In the genomic region with DNA sequence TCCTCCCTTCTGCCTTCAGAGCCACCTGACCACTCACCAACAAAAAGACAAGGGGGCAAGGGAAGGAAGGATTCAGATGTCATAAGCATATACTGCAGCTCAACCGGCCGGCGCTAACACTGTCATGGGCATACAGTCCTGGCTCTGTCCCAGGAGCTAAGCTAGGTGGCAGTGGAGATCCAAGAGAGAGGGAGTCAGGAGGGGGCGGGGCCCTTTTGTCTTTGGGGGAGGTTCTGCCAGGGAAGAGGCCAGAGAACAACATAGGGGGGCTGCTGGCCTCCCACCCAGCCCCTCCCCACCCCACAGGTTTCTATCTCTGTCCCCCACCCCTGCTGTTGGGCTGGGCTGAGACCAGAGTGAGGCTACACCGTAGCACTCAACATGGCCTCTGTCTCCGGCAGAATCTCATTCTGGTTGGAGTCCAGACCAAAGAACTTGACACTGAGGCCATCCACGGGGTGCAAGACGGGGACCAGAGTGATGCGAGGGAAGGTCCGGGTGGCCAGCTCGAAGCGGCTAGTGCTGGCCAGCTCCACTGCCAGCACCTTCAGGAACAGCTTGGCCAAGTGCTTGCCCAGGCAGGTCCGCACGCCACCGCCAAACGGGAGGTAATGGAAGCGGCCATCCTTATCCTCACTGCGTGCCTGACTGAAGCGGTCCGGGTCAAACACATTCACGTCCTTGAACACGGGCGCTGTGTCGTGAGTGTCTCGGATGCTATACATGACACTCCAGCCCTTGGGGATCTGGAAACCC, we compare ENCODE assay signal across 8 mouse cellular contexts. TPM values are rescaled to one million over a fixed set of nuclear protein-coding genes. Genes with fewer than 3 reads are reported as not detected.
A peak's percentile ranks its signal among the peaks of the same experiment; 100 is the strongest.
DNase-seq lines count a peak whose midpoint lies in the region; ATAC-seq lines count a peak whose summit lies in the region.

No protein-coding gene starts in this region.

- no peak for DNase-seq in liver, embryonic 11.5 days (ENCODE audit: low spot score)
- DNase-seq in liver = no peak
- DNase-seq in embryo, embryonic 9.5 days (ENCODE audit: extremely low spot score) = peak; percentile 47
- DNase-seq in hindbrain, embryonic 14.5 days (ENCODE audit: low spot score) = peak; percentile 52
- DNase-seq in thymus, adult 18-20 months = no peak
- DNase-seq in spleen, postnatal 4 days (ENCODE audit: low spot score in 2 of 2) = no peak

- peaks cover 25% of the 10 kb centered on the region for H3K27me3 ChIP-seq in liver, embryonic 11.5 days (replicated peaks; ENCODE audit: control insufficient read depth, insufficient read depth, low read length)
- H3K27me3 ChIP-seq in hindbrain, embryonic 14.5 days (ENCODE audit: control insufficient read depth, insufficient read depth, low read length) = 0 out of 2 replicates have a peak, but pooled peaks cover 12% of the 10 kb centered on the region
- peaks cover 4% of the 10 kb centered on the region; the same call in 1 of the 2 replicates for H3K27me3 ChIP-seq in midbrain, embryonic 16.5 days (ENCODE audit: control insufficient read depth, insufficient read depth, low read depth, low read length)

- 0 out of 2 replicates have a peak, but pooled peaks have one; percentile 26 for ATAC-seq in liver, embryonic 11.5 days (replicated peaks; ENCODE audit: low FRiP score)
- peak; percentile 51; the same call in 1 of the 2 replicates for ATAC-seq in hindbrain, embryonic 14.5 days (ENCODE audit: low FRiP score)
- peak; percentile 55; the same call in 1 of the 2 replicates for ATAC-seq in midbrain, embryonic 16.5 days
- ATAC-seq in monocyte, adult 5-6 weeks (replicated peaks; ENCODE audit: insufficient number of reproducible peaks, low FRiP score, low TSS enrichment, poor library complexity, severe bottlenecking) = no peak

- H3K4me3 ChIP-seq in liver, embryonic 11.5 days (ENCODE audit: low read depth, low read length) = no peak overlapping the region
- H3K4me3 ChIP-seq in hindbrain, embryonic 14.5 days (replicated peaks; ENCODE audit: low read length) = 0 out of 2 replicates have a peak overlapping the region, but pooled peaks have one; percentile 5
- no peak overlapping the region for H3K4me3 ChIP-seq in midbrain, embryonic 16.5 days (ENCODE audit: low read depth, low read length)

- H3K4me1 ChIP-seq in liver, embryonic 11.5 days (replicated peaks; ENCODE audit: control insufficient read depth, insufficient read depth, low read length) = peaks cover 4% of the 10 kb centered on the region
- H3K4me1 ChIP-seq in hindbrain, embryonic 14.5 days (replicated peaks; ENCODE audit: control insufficient read depth, insufficient read depth, low read length) = peaks cover 6% of the 10 kb centered on the region; the same call in 1 of the 2 replicates
- no peaks in the 10 kb centered on the region for H3K4me1 ChIP-seq in midbrain, embryonic 16.5 days (ENCODE audit: control insufficient read depth, insufficient read depth, low read length)

- peak overlapping the region; percentile 48 for H3K4me2 ChIP-seq in liver, embryonic 11.5 days
- peak overlapping the region; percentile 42 for H3K4me2 ChIP-seq in hindbrain, embryonic 14.5 days (replicated peaks)
- peak overlapping the region; percentile 37 for H3K4me2 ChIP-seq in midbrain, embryonic 16.5 days (ENCODE audit: low read length)

- H3K9ac ChIP-seq in liver, embryonic 11.5 days (ENCODE audit: low read depth, low read length) = no peak overlapping the region
- no peak overlapping the region for H3K9ac ChIP-seq in hindbrain, embryonic 14.5 days
- H3K9ac ChIP-seq in midbrain, embryonic 16.5 days (ENCODE audit: low read depth, low read length) = no peak overlapping the region

- H3K27ac ChIP-seq in liver, embryonic 11.5 days (ENCODE audit: low read depth, low read length) = no peak overlapping the region
- no peak overlapping the region for H3K27ac ChIP-seq in hindbrain, embryonic 14.5 days
- H3K27ac ChIP-seq in midbrain, embryonic 16.5 days (ENCODE audit: low read length) = no peak overlapping the region

- WGBS in liver, embryonic 11.5 days = 36% methylated on average over 25 of the region's 25 CpGs
- 33% methylated on average over 24 of the region's 25 CpGs for WGBS in hindbrain, embryonic 14.5 days
- WGBS in midbrain, embryonic 16.5 days = 36% methylated on average over 25 of the region's 25 CpGs

- no peaks in the 10 kb centered on the region for H3K9me3 ChIP-seq in liver, embryonic 11.5 days (ENCODE audit: control insufficient read depth, low read length)
- H3K9me3 ChIP-seq in hindbrain, embryonic 14.5 days (ENCODE audit: control insufficient read depth, low read length) = no peaks in the 10 kb centered on the region
- H3K9me3 ChIP-seq in midbrain, embryonic 16.5 days (replicated peaks; ENCODE audit: control insufficient read depth, low read length, poor library complexity, severe bottlenecking) = no peaks in the 10 kb centered on the region

- no peaks in the 10 kb centered on the region for H3K36me3 ChIP-seq in liver, embryonic 11.5 days (ENCODE audit: control insufficient read depth, insufficient read depth, low read length)
- no peaks in the 10 kb centered on the region for H3K36me3 ChIP-seq in hindbrain, embryonic 14.5 days (replicated peaks; ENCODE audit: control insufficient read depth, insufficient read depth)
- H3K36me3 ChIP-seq in midbrain, embryonic 16.5 days (ENCODE audit: control insufficient read depth, insufficient read depth, low read length) = no peaks in the 10 kb centered on the region

RNA-seq across cellular contexts. Expression of a gene that starts 19.6 kb away (rescaled TPM):
- polyA plus RNA-seq in liver, embryonic 11.5 days (2014; fragmentation: Nextera tagmentation; extraction: Ambion mirVana) = 0.75 and 1.0 TPM in 2 replicates
- polyA plus RNA-seq in hindbrain, embryonic 14.5 days (2014; fragmentation: Nextera tagmentation; extraction: Ambion mirVana) = 22.5 and 26.6 TPM in 2 replicates
- polyA plus RNA-seq in midbrain, embryonic 16.5 days (2015; fragmentation: Nextera tagmentation; extraction: Ambion mirVana) = 8.8 and 10.2 TPM in 2 replicates
- total RNA-seq in monocyte, adult 5-6 weeks (2017) = not detected in 3 replicates

Comparison
In these comparisons a context has a peak if more than half of its experiments do, and no peak if none do; other contexts are left out.
1. DNase-seq: peak in embryo, embryonic 9.5 days (single experiment) and hindbrain, embryonic 14.5 days (single experiment); none in liver, embryonic 11.5 days (single experiment), liver (single experiment), thymus, adult 18-20 months (0 of 2) and spleen, postnatal 4 days (0 of 2).
2. Peak in every context shown above with its lines, with median percentiles within 50 percentile points of each other: H3K4me2 ChIP-seq.